Mouse (Mus musculus): ENCODE measurements around the gene Agps. TPM values are rescaled to one million over a fixed set of nuclear protein-coding genes. Genes with fewer than 3 reads are reported as not detected.

Agps gene
- polyA plus RNA-seq, 1 experiment: 10.3 TPM

DNA sequence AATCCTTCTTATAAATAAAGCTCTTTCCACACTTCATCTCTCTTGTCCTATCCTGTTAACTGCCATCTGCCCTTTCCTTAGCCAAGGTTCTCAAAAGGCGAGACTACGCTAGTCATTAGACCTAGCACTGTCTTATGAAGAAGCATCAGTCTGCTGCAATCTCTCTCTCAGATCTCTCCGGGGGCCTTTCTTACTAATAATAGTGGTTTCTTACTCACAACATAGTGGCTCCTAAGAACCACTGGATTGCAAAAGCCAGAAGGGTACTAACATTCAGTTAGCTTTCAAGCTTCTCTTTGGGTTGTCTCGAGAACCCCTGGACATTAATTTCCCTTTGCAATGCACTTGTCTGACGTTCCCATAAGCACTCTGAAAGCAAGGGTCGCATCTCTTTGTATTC is 26.2 kb upstream of the Agps start:
- DNase-seq: no peak
- no peak overlapping the region for H3K4me3 ChIP-seq (replicated peaks; ENCODE audit: extremely low read depth, low read depth, low read length)
- 87% methylated on average over 6 of the region's 6 CpGs for WGBS
- H3K4me1 ChIP-seq (ENCODE audit: control insufficient read depth, insufficient read depth, low read length): peaks cover 6% of the 10 kb centered on the region
- no peak for TF ChIP-seq POLR2A (IDR thresholded peaks at IDR 0.05; ENCODE audit: borderline replicate concordance, extremely low read depth, low read depth, low read length)
- TF ChIP-seq CTCF (IDR thresholded peaks at IDR 0.05; ENCODE audit: insufficient read depth, low read length): no peak

DNA sequence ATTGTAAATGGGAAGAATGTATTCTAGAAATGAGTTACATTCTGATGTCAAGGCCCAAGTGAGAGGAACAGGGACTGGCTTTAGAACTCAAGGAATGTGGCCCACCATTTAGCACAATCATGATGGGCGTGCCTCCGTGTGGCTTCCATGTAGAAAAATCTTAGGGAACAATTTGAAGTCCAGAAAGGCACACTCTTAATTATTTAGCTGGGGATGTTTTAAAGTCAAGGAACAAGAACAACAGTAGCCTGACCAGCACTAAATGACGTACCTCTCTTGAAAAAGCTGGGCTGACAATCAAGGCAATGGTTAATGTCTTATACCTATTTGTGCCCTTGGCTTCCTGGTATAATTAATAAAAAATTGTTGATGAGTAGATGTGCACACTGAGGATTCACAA is 25.1 kb upstream of the Agps start:
- no peak overlapping the region for H3K4me3 ChIP-seq (replicated peaks; ENCODE audit: extremely low read depth, low read depth, low read length)
- WGBS: 97% methylated on average over 3 of the region's 3 CpGs
- DNase-seq: no peak

DNA sequence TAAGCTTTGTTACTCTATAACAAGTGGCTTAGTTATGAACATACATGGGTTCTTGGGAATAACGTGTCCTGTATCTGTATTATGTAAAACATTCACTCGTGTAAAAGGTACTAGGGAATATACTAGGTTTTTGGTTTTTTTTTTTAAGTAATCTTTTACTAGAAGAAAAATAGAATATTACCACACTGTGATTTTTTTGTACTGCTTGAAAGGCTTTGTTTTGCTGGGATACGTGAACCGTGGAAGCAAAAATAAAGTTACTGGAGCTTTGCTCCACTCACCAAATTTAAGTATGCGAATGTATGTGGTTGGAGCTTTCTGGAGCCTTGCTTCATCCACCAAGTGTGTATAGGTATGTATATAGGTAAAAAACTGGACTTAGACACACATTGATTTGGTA is 24.5 kb upstream of the Agps start:
- no peak overlapping the region for H3K4me3 ChIP-seq (replicated peaks; ENCODE audit: extremely low read depth, low read depth, low read length)
- 96% methylated on average over 5 of the region's 5 CpGs for WGBS
- no peaks in the 10 kb centered on the region for H3K4me1 ChIP-seq (ENCODE audit: control insufficient read depth, insufficient read depth, low read length)
- TF ChIP-seq CTCF (IDR thresholded peaks at IDR 0.05; ENCODE audit: insufficient read depth, low read length): no peak
- no peak for TF ChIP-seq POLR2A (IDR thresholded peaks at IDR 0.05; ENCODE audit: borderline replicate concordance, extremely low read depth, low read depth, low read length)
- DNase-seq: no peak

More for the DNA sequence above, 25.1 kb upstream of the Agps start:
- TF ChIP-seq CTCF (IDR thresholded peaks at IDR 0.05; ENCODE audit: insufficient read depth, low read length): no peak
- TF ChIP-seq POLR2A (IDR thresholded peaks at IDR 0.05; ENCODE audit: borderline replicate concordance, extremely low read depth, low read depth, low read length): no peak
- H3K4me1 ChIP-seq (ENCODE audit: control insufficient read depth, insufficient read depth, low read length): peaks cover 4% of the 10 kb centered on the region

DNA sequence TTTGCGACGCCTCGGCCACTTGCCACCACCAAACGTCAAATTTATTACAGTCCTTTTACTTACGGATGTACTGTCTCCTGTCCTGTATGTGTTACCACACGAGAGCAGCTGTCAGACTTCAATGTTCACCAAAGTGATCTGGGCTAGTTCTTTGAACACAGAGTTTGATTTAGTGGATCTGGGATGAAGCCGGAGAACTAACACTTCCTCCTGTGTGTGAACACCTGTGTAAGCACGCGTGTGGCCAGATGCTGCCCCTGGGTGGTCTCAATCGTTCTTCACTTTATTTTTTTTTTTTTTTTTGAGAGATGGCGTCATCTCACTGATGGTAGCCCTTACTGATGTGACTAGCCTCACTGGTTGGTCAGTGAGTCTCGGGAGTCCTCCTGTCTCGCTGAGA is 17.1 kb upstream of the Agps start:
- Histone ChIP-seq H3K4me1 (ENCODE audit: control insufficient read depth, insufficient read depth, low read length) (no peaks in the 10 kb centered on the region), H3K4me3 (replicated peaks; ENCODE audit: extremely low read depth, low read depth, low read length) (no peak overlapping the region)
- TF ChIP-seq POLR2A (IDR thresholded peaks at IDR 0.05; ENCODE audit: borderline replicate concordance, extremely low read depth, low read depth, low read length) (no peak), CTCF (IDR thresholded peaks at IDR 0.05; ENCODE audit: insufficient read depth, low read length) (no peak)
- no peak for DNase-seq
- 46% methylated on average over 13 of the region's 13 CpGs for WGBS

DNA sequence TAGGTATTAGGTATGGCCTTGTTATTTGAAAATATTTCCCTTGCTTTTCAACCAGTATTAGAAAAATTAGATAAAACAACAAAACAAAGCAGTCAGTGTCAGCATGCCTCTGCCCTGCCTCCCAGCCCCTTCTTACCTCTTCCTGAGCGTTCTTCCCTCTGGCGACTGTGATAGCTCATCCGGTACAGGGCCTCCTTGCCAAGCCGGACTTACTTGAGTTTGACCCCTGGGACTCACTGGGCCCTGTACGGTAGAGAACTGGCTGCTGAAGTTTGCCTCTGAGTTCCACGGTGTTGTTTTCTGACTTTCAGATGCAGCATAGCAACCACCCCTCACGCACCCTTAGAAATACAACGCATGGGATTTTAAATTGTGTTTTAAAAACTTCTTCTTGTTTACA is 16.5 kb upstream of the Agps start:
- 53% methylated on average over 8 of the region's 8 CpGs for WGBS
- Histone ChIP-seq H3K4me1 (ENCODE audit: control insufficient read depth, insufficient read depth, low read length) (no peaks in the 10 kb centered on the region), H3K4me3 (replicated peaks; ENCODE audit: extremely low read depth, low read depth, low read length) (no peak overlapping the region)
- no peak for DNase-seq
- no peak for TF ChIP-seq POLR2A (IDR thresholded peaks at IDR 0.05; ENCODE audit: borderline replicate concordance, extremely low read depth, low read depth, low read length)
- TF ChIP-seq CTCF (IDR thresholded peaks at IDR 0.05; ENCODE audit: insufficient read depth, low read length): no peak

DNA sequence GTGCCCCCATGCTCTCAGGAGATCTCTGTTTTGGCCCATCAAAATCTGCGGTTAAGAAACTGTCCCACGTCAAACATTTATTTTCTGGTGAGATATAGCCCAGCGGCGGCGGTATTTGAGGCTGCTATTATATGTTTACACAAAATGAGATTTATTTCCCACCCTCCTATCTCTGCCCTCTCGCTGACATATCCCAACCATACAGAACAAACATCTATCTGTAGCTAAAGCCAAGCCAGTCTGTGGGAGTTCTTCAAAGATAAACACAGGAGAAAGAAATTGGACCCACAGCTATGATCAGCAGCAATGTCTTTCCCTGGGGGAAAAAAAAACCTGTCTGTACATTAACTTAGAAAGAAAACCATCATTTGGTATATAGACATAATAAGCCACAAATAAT is 15.3 kb upstream of the Agps start:
- TF ChIP-seq CTCF (IDR thresholded peaks at IDR 0.05; ENCODE audit: insufficient read depth, low read length) (no peak), POLR2A (IDR thresholded peaks at IDR 0.05; ENCODE audit: borderline replicate concordance, extremely low read depth, low read depth, low read length) (no peak)
- WGBS: 60% methylated on average over 6 of the region's 6 CpGs
- no peak for DNase-seq
- Histone ChIP-seq H3K4me1 (ENCODE audit: control insufficient read depth, insufficient read depth, low read length) (no peaks in the 10 kb centered on the region), H3K4me3 (replicated peaks; ENCODE audit: extremely low read depth, low read depth, low read length) (no peak overlapping the region)

DNA sequence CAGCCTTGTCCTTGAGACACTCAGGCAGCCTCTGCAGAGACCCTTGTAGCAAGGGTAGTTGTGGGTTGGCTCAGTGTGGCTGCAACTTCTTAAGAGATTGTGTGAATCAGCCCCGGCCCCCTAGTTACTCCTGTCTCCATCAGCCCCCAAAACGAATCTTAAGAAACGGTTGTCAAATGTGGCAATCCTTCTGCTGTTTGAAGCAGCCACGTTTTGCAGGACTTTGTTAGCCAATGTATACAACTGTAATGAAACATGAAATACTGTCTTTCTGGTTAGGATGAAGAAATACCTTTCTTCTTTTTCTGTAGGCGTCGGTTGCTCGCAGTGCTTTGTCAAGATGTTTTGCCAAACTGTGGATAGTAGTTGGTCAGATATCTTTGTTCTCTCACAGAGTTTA is 13.3 kb upstream of the Agps start:
- DNase-seq: no peak
- Histone ChIP-seq H3K4me1 (ENCODE audit: control insufficient read depth, insufficient read depth, low read length) (no peaks in the 10 kb centered on the region), H3K4me3 (replicated peaks; ENCODE audit: extremely low read depth, low read depth, low read length) (no peak overlapping the region)
- TF ChIP-seq POLR2A (IDR thresholded peaks at IDR 0.05; ENCODE audit: borderline replicate concordance, extremely low read depth, low read depth, low read length): no peak
- no peak for TF ChIP-seq CTCF (IDR thresholded peaks at IDR 0.05; ENCODE audit: insufficient read depth, low read length)
- 81% methylated on average over 7 of the region's 7 CpGs for WGBS

DNA sequence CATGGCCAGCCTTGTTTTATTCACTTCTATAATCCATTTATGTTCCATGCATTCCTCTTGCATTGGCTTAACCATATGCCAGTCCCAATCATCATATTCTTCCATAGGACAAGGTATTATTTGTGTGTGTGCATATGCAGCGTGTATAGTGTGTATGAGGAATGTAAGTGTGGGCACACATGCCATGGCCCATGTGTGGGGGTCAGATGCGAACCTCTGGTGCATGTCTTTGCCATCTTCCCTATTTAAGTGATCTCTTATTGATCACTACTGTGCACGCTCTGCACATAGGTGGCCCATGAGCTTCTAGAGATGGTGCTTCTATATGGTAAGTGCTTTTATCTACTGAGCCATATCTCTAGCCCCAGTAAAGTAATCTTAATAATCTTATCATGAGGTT is 12.2 kb upstream of the Agps start:
- no peak for DNase-seq

DNA sequence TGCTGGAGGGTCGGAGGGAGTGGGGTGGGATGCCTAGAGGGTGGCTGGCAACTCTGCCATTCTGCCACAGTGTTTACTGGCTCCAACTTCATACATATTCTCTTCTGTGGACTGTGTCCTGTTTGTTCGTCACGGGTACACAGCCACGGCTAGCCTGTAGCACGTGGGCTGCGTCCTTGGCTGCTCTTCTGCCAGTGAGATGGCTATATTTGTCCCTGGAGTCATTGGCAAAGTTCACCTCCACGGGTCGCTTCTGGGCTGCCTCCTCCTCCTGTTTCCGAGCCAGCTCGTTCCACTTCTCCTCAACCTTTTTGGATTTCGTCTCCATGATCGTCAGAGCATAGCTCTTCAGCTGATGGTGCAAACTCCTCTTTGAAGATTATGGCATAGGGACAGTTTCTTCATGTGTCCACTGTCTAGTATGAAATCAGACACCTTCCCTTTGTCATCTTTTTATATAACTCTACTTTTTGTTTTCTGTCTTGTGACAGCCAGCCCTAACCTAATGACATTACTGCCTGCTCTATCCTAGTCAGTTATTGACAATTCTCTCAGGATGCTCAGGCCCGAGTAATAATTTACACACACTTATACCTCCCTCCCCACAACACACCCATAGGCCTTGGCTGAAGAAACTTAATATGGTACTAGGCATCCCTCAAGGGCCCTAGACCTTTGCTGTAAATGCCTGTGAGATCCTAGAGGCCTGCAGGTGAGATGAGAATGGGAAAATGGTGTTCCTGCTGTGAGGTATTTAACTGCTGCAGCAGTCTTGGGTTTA is 9.8 kb upstream of the Agps start:
- TF ChIP-seq CTCF (IDR thresholded peaks at IDR 0.05; ENCODE audit: insufficient read depth, low read length) (no peak), POLR2A (IDR thresholded peaks at IDR 0.05; ENCODE audit: borderline replicate concordance, extremely low read depth, low read depth, low read length) (no peak)
- 88% methylated on average over 13 of the region's 13 CpGs for WGBS
- DNase-seq: no peak
- no peak overlapping the region for H3K4me3 ChIP-seq (replicated peaks; ENCODE audit: extremely low read depth, low read depth, low read length)
- peaks cover 2% of the 10 kb centered on the region; the same call in 1 of the 2 replicates for H3K4me1 ChIP-seq (ENCODE audit: control insufficient read depth, insufficient read depth, low read length)

More for the DNA sequence above, 12.2 kb upstream of the Agps start:
- TF ChIP-seq CTCF (IDR thresholded peaks at IDR 0.05; ENCODE audit: insufficient read depth, low read length): no peak
- no peak for TF ChIP-seq POLR2A (IDR thresholded peaks at IDR 0.05; ENCODE audit: borderline replicate concordance, extremely low read depth, low read depth, low read length)
- Histone ChIP-seq H3K4me3 (replicated peaks; ENCODE audit: extremely low read depth, low read depth, low read length) (no peak overlapping the region), H3K4me1 (ENCODE audit: control insufficient read depth, insufficient read depth, low read length) (no peaks in the 10 kb centered on the region; the same call in 1 of the 2 replicates)
- 91% methylated on average over 3 of the region's 3 CpGs for WGBS

DNA sequence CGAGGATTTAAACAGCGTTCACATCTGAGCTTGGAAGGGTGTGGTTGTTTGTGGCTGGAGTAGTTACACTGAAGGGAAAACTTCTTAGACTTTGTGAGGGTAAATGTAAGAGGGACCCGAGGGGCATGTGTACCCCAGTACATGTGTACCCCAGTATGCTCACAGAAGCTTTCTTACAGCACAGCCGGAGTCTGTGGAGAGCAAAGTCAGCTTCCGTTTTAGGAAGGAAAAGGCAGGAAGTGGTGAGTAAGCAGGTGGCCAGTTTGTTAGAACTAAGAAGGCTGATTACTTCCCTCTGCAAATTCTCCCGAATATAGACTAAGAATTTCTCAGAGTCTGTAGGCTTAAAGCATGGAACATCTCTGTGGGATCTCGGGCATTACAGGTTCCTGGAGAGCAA is 8.2 kb upstream of the Agps start:
- H3K4me3 ChIP-seq (replicated peaks; ENCODE audit: extremely low read depth, low read depth, low read length): no peak overlapping the region
- no peak for DNase-seq
- 43% methylated on average over 7 of the region's 7 CpGs for WGBS
- peaks cover 2% of the 10 kb centered on the region; the same call in 1 of the 2 replicates for H3K4me1 ChIP-seq (ENCODE audit: control insufficient read depth, insufficient read depth, low read length)
- TF ChIP-seq POLR2A (IDR thresholded peaks at IDR 0.05; ENCODE audit: borderline replicate concordance, extremely low read depth, low read depth, low read length) (no peak), CTCF (IDR thresholded peaks at IDR 0.05; ENCODE audit: insufficient read depth, low read length) (no peak)

Data from lung, adult 2 months (tissue).